Mouse (Mus musculus): ENCODE results near the gene Galnt2.

DNA sequence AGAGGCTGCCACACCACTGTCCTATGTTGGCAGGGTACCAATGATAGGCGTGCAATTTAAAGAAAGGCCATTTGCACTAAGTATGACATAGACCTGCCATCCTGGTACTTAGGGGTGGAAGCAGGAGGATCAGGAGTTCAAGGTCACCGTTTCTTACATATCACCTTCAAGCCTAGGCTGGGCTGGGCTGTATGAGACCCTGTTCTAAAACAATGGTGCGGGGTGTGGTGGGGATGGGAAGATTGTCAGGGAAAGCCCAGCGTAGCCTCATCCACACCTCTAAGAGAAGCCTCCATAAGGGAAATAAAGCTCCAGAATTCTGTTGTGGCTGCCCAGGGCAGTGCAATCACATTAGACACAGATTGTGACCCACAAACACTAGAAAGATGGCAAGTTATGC lies 4.3 kb downstream of the Galnt2 start:
- no peak for TF ChIP-seq POLR2A (IDR thresholded peaks at IDR 0.05; ENCODE audit: insufficient read depth, low read length)
- no peak for TF ChIP-seq CTCF (IDR thresholded peaks at IDR 0.05; ENCODE audit: low read depth, low read length)
- peak; percentile 64; the same call in 1 of the 2 replicates for TF ChIP-seq EP300 (IDR thresholded peaks at IDR 0.05; ENCODE audit: insufficient read depth, low read depth, low read length)

All from ES-Bruce4 (cell line).